Mouse (Mus musculus): ENCODE results near the gene Ctdsp2. TPM values are rescaled to one million over a fixed set of nuclear protein-coding genes. Genes with fewer than 3 reads are reported as not detected.

Ctdsp2 gene
- polyA plus RNA-seq, 1 experiment from 2014 or later, result 43.1 TPM

- peak overlapping the region; percentile 100 for H3K4me3 ChIP-seq (ENCODE audit: low read depth, low read length)
- H3K36me3 ChIP-seq (ENCODE audit: control insufficient read depth, insufficient read depth), result no peaks in the 10 kb centered on the region
- no peaks in the 10 kb centered on the region for H3K27me3 ChIP-seq (replicated peaks; ENCODE audit: control insufficient read depth, insufficient read depth, low read length)
- no peak for ATAC-seq
- peaks cover 40% of the 10 kb centered on the region for H3K4me1 ChIP-seq (replicated peaks; ENCODE audit: control insufficient read depth, insufficient read depth, low read length)
- peak overlapping the region; percentile 100; the same call in 1 of the 2 replicates for H3K27ac ChIP-seq (ENCODE audit: low read depth, low read length)
- no peak for TF ChIP-seq CTCF (IDR thresholded peaks at IDR 0.05; ENCODE audit: low read depth)
- H3K9me3 ChIP-seq (ENCODE audit: control insufficient read depth), result no peaks in the 10 kb centered on the region
- peak overlapping the region; percentile 73 for H3K4me2 ChIP-seq (replicated peaks; ENCODE audit: low read depth)
- WGBS, result 14% methylated on average over 11 of the region's 11 CpGs
- H3K9ac ChIP-seq (ENCODE audit: low read depth, low read length), result peak overlapping the region; percentile 99
Observed at GRCm38 (mm10) chr10:126980933-126981530, 2.5 kb downstream of the Ctdsp2 start.

- H3K4me2 ChIP-seq (replicated peaks; ENCODE audit: low read depth), result peak overlapping the region; percentile 73
- peaks cover 39% of the 10 kb centered on the region for H3K4me1 ChIP-seq (replicated peaks; ENCODE audit: control insufficient read depth, insufficient read depth, low read length)
- H3K36me3 ChIP-seq (ENCODE audit: control insufficient read depth, insufficient read depth), result 0 out of 2 replicates have a peak, but pooled peaks cover 3% of the 10 kb centered on the region
Observed at GRCm38 (mm10) chr10:126981746-126982145, 3.2 kb downstream of the Ctdsp2 start.

GRCm38 (mm10) chr10:126983193-126983725, 4.7 kb downstream of the Ctdsp2 start:
- Histone ChIP-seq H3K9me3 (ENCODE audit: control insufficient read depth) (no peaks in the 10 kb centered on the region), H3K4me1 (replicated peaks; ENCODE audit: control insufficient read depth, insufficient read depth, low read length) (peaks cover 38% of the 10 kb centered on the region), H3K4me2 (replicated peaks; ENCODE audit: low read depth) (peak overlapping the region; percentile 73), H3K27me3 (replicated peaks; ENCODE audit: control insufficient read depth, insufficient read depth, low read length) (no peaks in the 10 kb centered on the region), H3K36me3 (ENCODE audit: control insufficient read depth, insufficient read depth) (0 out of 2 replicates have a peak, but pooled peaks cover 3% of the 10 kb centered on the region), H3K27ac (ENCODE audit: low read depth, low read length) (peak overlapping the region; percentile 35; the same call in 1 of the 2 replicates), H3K4me3 (ENCODE audit: low read depth, low read length) (peak overlapping the region; percentile 31), H3K9ac (ENCODE audit: low read depth, low read length) (peak overlapping the region; percentile 49)
- no peak for TF ChIP-seq CTCF (IDR thresholded peaks at IDR 0.05; ENCODE audit: low read depth)
- 32% methylated on average over 14 of the region's 14 CpGs for WGBS
- ATAC-seq, result no peak

More at GRCm38 (mm10) chr10:126981746-126982145, 3.2 kb downstream of the Ctdsp2 start:
- Histone ChIP-seq H3K27ac (ENCODE audit: low read depth, low read length) (peak overlapping the region; percentile 21; the same call in 1 of the 2 replicates), H3K27me3 (replicated peaks; ENCODE audit: control insufficient read depth, insufficient read depth, low read length) (no peaks in the 10 kb centered on the region), H3K9me3 (ENCODE audit: control insufficient read depth) (no peaks in the 10 kb centered on the region), H3K4me3 (ENCODE audit: low read depth, low read length) (peak overlapping the region; percentile 31), H3K9ac (ENCODE audit: low read depth, low read length) (peak overlapping the region; percentile 49)
- ATAC-seq, result no peak
- no peak for TF ChIP-seq CTCF (IDR thresholded peaks at IDR 0.05; ENCODE audit: low read depth)
- WGBS, result 47% methylated on average over 3 of the region's 3 CpGs

- TF ChIP-seq CTCF (IDR thresholded peaks at IDR 0.05; ENCODE audit: low read depth), result no peak
- Histone ChIP-seq H3K4me2 (replicated peaks; ENCODE audit: low read depth) (peak overlapping the region; percentile 73), H3K9ac (ENCODE audit: low read depth, low read length) (no peak overlapping the region), H3K4me3 (ENCODE audit: low read depth, low read length) (no peak overlapping the region), H3K27ac (ENCODE audit: low read depth, low read length) (peak overlapping the region; percentile 31), H3K36me3 (ENCODE audit: control insufficient read depth, insufficient read depth) (0 out of 2 replicates have a peak, but pooled peaks cover 3% of the 10 kb centered on the region), H3K27me3 (replicated peaks; ENCODE audit: control insufficient read depth, insufficient read depth, low read length) (no peaks in the 10 kb centered on the region), H3K4me1 (replicated peaks; ENCODE audit: control insufficient read depth, insufficient read depth, low read length) (peaks cover 38% of the 10 kb centered on the region), H3K9me3 (ENCODE audit: control insufficient read depth) (no peaks in the 10 kb centered on the region)
- WGBS, result 22% methylated on average over 5 of the region's 5 CpGs
- no peak for ATAC-seq
Observed at GRCm38 (mm10) chr10:126984189-126985004, 5.9 kb downstream of the Ctdsp2 start.

- H3K9ac ChIP-seq (ENCODE audit: low read depth, low read length), result no peak overlapping the region
- H3K36me3 ChIP-seq (ENCODE audit: control insufficient read depth, insufficient read depth), result 0 out of 2 replicates have a peak, but pooled peaks cover 3% of the 10 kb centered on the region
- no peak overlapping the region; the same call in 1 of the 2 replicates for H3K27ac ChIP-seq (ENCODE audit: low read depth, low read length)
- ATAC-seq, result no peak
- peaks cover 38% of the 10 kb centered on the region for H3K4me1 ChIP-seq (replicated peaks; ENCODE audit: control insufficient read depth, insufficient read depth, low read length)
- no peaks in the 10 kb centered on the region for H3K9me3 ChIP-seq (ENCODE audit: control insufficient read depth)
- 69% methylated on average over 4 of the region's 4 CpGs for WGBS
- no peaks in the 10 kb centered on the region for H3K27me3 ChIP-seq (replicated peaks; ENCODE audit: control insufficient read depth, insufficient read depth, low read length)
- no peak overlapping the region for H3K4me3 ChIP-seq (ENCODE audit: low read depth, low read length)
- peak overlapping the region; percentile 37 for H3K4me2 ChIP-seq (replicated peaks; ENCODE audit: low read depth)
- TF ChIP-seq CTCF (IDR thresholded peaks at IDR 0.05; ENCODE audit: low read depth), result no peak
Observed at GRCm38 (mm10) chr10:126985127-126985526, 6.6 kb downstream of the Ctdsp2 start.

GRCm38 (mm10) chr10:126985579-126985978, 7.1 kb downstream of the Ctdsp2 start:
- H3K27ac ChIP-seq (ENCODE audit: low read depth, low read length), result peak overlapping the region; percentile 15; the same call in 1 of the 2 replicates
- WGBS, result 86% methylated on average over 9 of the region's 9 CpGs
- no peak overlapping the region for H3K9ac ChIP-seq (ENCODE audit: low read depth, low read length)
- H3K27me3 ChIP-seq (replicated peaks; ENCODE audit: control insufficient read depth, insufficient read depth, low read length), result no peaks in the 10 kb centered on the region
- H3K36me3 ChIP-seq (ENCODE audit: control insufficient read depth, insufficient read depth), result 0 out of 2 replicates have a peak, but pooled peaks cover 3% of the 10 kb centered on the region
- peaks cover 40% of the 10 kb centered on the region for H3K4me1 ChIP-seq (replicated peaks; ENCODE audit: control insufficient read depth, insufficient read depth, low read length)
- H3K9me3 ChIP-seq (ENCODE audit: control insufficient read depth), result no peaks in the 10 kb centered on the region
- TF ChIP-seq CTCF (IDR thresholded peaks at IDR 0.05; ENCODE audit: low read depth), result no peak
- no peak for ATAC-seq
- no peak overlapping the region for H3K4me2 ChIP-seq (replicated peaks; ENCODE audit: low read depth)
- no peak overlapping the region for H3K4me3 ChIP-seq (ENCODE audit: low read depth, low read length)

Data from intestine, postnatal 0 days (tissue).